Mouse (Mus musculus) erythroblast, embryonic 14.5 days (primary cell): ENCODE measurements at regions not wholly inside any gene's neighbourhood (a gene's known extent, or its start where the extent isn't known, plus 50 kb on each side); places are given as distances from the start of the nearest gene placed in this dataset.

ENCODE experiments used
- GATA1 ChIP-seq: IDR thresholded peaks from 2 replicates; pipeline ENCODE4 v1.6.1; 2012; ENCODE audit warnings: low read length, inconsistent platforms, mixed read lengths
- TAL1 ChIP-seq: IDR thresholded peaks from 3 replicates; pipeline ENCODE4 v1.6.1; 2012; ENCODE audit warnings: low read length, inconsistent platforms, mixed read lengths

- TF ChIP-seq TAL1: no peak
- no peak for TF ChIP-seq GATA1
These were observed 396.9 kb upstream of the Cdh4 start for GRCm38 (mm10) chr2:179045361-179045760.
